Mouse (Mus musculus) forebrain, embryonic 16.5 days (tissue): ENCODE data around the gene Ccni. TPM values are rescaled to one million over a fixed set of nuclear protein-coding genes. Genes with fewer than 3 reads are reported as not detected.

Experiments
- ATAC-seq: fragments of 200-750 bp; cut with Nextera tagmentation; 2 replicates; pipeline ENCODE4 v1.8.0; 2017; ENCODE audit warnings: mild to moderate bottlenecking, moderate library complexity
- H3K27ac ChIP-seq: fragments of 300-500 bp; sonication (generic); 2 replicates; pipeline ENCODE4 v1.5.1; 2014; ENCODE audit warnings: low read length, control low read depth
- H3K27me3 ChIP-seq: fragments of 300-500 bp; sonication (generic); replicated peaks from 2 replicates; pipeline ENCODE4 v1.6.1; 2014; ENCODE audit warnings: low read length; ENCODE audit not compliant: control insufficient read depth, insufficient read depth
- H3K36me3 ChIP-seq: fragments of 300-500 bp; sonication (generic); 2 replicates; pipeline ENCODE4 v1.6.1; 2014; ENCODE audit not compliant: control insufficient read depth, insufficient read depth
- H3K4me1 ChIP-seq: fragments of 300-500 bp; sonication (generic); replicated peaks from 2 replicates; pipeline ENCODE4 v1.6.1; 2014; ENCODE audit warnings: low read length; ENCODE audit not compliant: control insufficient read depth, insufficient read depth
- H3K4me2 ChIP-seq: fragments of 300-500 bp; sonication (generic); 2 replicates; pipeline ENCODE4 v1.6.1; 2014; ENCODE audit warnings: mild to moderate bottlenecking, low read length, control low read depth
- H3K4me3 ChIP-seq: fragments of 300-500 bp; sonication (generic); replicated peaks from 2 replicates; pipeline ENCODE4 v1.5.1; 2014; ENCODE audit warnings: mild to moderate bottlenecking, low read length, control low read depth
- H3K9ac ChIP-seq: fragments of 300-500 bp; sonication (generic); replicated peaks from 2 replicates; pipeline ENCODE4 v1.6.1; 2014; ENCODE audit warnings: low read depth, low read length, control low read depth
- H3K9me3 ChIP-seq: fragments of 300-500 bp; sonication (generic); 2 replicates; pipeline ENCODE4 v1.6.1; 2016; ENCODE audit warnings: low read length; ENCODE audit not compliant: control insufficient read depth
- WGBS: fragments of 180-500 bp; shearing (Covaris S2); extraction: QIAGEN DNeasy Blood & Tissue Kit; methylation state at CpG from one replicate; pipeline ENCODE4 v1.1.7; 2014; 5-methylcytosine and 5-hydroxymethylcytosine counted together
- polyA plus RNA-seq: library from polyadenylated mRNA; unstranded; fragments of >200 nt; fragmentation: Nextera tagmentation; extraction: Ambion mirVana; gene quantifications from 2 replicates; pipeline ENCODE4 v1.2.1, GENCODE M21; 2015

The Ccni gene
- polyA plus RNA-seq, 1 experiment from 2014 or later: 187 TPM

DNA sequence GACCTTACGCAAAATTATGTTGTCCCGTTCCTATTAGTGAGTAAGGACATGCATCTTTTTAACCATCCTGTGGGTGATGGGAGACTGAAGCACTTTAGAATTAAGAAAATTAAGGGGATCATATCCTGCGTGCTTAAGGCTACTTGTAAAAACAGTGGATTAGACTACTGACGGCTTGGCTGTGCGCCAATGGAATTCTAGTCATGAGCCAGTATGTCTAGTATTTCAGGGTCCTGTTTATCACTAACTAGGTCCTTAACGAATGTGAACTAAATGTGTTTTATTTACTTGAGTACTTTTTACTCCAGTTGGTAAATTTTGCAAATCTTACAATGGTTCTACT lies 682 bp upstream of the Ccni start:
- Histone ChIP-seq H3K27ac (peak overlapping the region; percentile 97), H3K36me3 (no peaks in the 10 kb centered on the region), H3K9me3 (no peaks in the 10 kb centered on the region), H3K4me3 (peak overlapping the region; percentile 85), H3K9ac (peak overlapping the region; percentile 96), H3K4me1 (peaks cover 18% of the 10 kb centered on the region), H3K27me3 (no peaks in the 10 kb centered on the region), H3K4me2 (peak overlapping the region; percentile 66)
- 1% methylated on average over 6 of the region's 6 CpGs for WGBS
- peak; percentile 32 for ATAC-seq

DNA sequence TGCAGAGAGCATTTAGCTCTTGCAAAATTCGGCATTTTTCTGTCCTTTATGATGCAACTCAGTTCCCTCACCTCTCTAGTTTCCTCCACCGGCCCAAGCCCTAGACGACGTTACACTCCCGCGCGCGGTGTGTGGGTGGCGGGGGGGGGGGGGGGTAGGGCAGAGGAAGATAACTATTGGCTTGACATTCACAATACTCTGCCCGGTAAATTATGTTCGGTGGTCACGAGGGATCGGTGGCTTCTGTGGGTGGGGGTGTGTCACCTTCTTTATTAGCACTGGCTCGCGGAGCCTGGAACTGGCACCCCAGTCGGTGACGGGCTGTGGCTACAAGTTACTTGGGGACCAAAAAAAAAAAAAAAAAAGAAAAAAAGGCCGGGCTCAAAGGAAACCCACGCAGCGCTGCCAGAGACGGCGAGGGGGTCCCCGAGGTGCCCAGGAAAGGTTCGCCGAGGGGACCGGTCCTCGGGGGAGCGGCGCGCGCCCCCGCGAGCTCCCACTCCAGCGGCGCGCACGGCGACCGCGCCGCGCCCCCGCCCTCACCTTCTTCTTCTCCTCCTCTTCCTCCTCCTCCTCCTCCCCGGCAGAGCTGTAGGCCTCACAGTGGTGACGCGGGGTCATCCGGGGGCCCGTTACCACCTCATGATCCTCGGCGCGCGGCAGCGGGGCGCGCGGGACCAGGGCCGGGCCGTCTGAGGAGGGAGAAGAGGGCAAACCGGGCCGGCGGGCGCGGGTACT lies 755 bp downstream of the Ccni start:
- H3K9ac ChIP-seq: peak overlapping the region; percentile 96
- no peaks in the 10 kb centered on the region for H3K9me3 ChIP-seq
- H3K36me3 ChIP-seq: peaks cover 5% of the 10 kb centered on the region; the same call in 1 of the 2 replicates
- peak overlapping the region; percentile 91 for H3K4me2 ChIP-seq
- H3K4me1 ChIP-seq: peaks cover 18% of the 10 kb centered on the region
- H3K4me3 ChIP-seq: peak overlapping the region; percentile 85
- H3K27me3 ChIP-seq: no peaks in the 10 kb centered on the region
- peak overlapping the region; percentile 97 for H3K27ac ChIP-seq
- peak; percentile 41 for ATAC-seq
- WGBS: under 1% methylated on average over 43 of the region's 63 CpGs

DNA sequence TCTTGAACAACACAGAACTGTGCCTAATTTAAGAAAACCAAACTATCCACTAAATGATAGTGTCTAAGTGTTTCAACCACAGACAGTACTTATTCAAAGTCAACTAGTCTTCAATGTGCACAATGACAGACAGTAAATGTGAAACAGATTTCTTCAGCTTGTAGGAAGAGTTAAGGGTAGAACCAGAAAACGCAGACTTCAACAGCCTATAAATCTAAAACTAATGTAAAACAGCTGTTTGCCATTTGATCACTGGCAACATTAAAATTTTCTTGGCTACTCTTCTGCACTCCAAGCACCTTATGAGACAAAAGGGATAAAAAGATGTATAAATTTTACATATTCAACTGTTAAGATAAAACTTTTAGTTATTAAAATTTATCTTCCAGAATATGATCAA lies 5.1 kb downstream of the Ccni start:
- no peaks in the 10 kb centered on the region for H3K27me3 ChIP-seq
- ATAC-seq: no peak
- WGBS: 96% methylated on average over 1 of the region's 1 CpGs
- no peaks in the 10 kb centered on the region for H3K9me3 ChIP-seq
- H3K4me3 ChIP-seq: no peak overlapping the region
- H3K9ac ChIP-seq: no peak overlapping the region
- peaks cover 21% of the 10 kb centered on the region for H3K36me3 ChIP-seq
- peaks cover 14% of the 10 kb centered on the region for H3K4me1 ChIP-seq
- H3K27ac ChIP-seq: no peak overlapping the region
- no peak overlapping the region for H3K4me2 ChIP-seq

DNA sequence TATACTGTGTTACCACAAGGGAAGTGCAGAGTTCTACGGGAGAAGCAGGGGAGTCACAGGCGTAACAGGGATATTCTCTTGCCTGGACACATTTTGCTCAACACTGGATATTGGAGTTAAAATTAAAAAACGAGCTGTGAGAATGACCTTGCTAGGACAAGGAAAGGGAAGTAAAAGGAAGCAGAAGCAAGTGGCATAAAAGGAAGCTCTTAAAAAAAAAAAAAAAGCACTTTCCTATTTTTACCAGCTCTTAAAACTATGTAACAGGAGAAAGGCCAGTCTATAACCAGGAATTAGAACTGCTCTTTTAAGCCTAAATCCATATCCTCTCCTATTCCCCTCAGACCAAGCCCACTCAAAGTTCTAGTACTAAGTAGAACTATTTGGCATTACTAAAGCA lies 8.1 kb downstream of the Ccni start:
- H3K27me3 ChIP-seq: no peaks in the 10 kb centered on the region
- no peaks in the 10 kb centered on the region for H3K9me3 ChIP-seq
- H3K27ac ChIP-seq: no peak overlapping the region
- WGBS: 94% methylated on average over 3 of the region's 3 CpGs
- peaks cover 3% of the 10 kb centered on the region; the same call in 1 of the 2 replicates for H3K4me1 ChIP-seq
- H3K4me3 ChIP-seq: no peak overlapping the region
- no peak for ATAC-seq
- H3K9ac ChIP-seq: no peak overlapping the region
- no peak overlapping the region for H3K4me2 ChIP-seq
- peaks cover 21% of the 10 kb centered on the region for H3K36me3 ChIP-seq

DNA sequence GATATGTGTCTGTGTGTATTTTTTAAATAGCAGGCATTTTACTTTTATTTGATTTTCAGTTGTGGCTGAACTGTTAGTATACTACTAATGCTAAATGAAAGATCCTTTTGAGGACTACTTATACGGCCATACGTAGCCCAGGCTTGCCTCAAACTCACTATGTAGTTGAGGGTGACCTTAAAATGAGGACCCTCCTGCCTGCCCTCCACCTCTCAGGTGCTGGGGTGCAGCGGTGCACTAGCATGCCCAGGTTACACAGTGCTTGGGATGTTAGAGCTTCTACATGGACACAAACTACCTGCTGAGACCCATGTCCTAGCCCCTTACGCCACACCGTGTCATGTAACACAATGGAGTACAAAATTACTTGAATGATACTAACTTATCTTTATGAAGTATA lies 15.9 kb downstream of the Ccni start:
- Histone ChIP-seq H3K27ac (no peak overlapping the region), H3K27me3 (no peaks in the 10 kb centered on the region), H3K4me2 (no peak overlapping the region), H3K9me3 (no peaks in the 10 kb centered on the region), H3K36me3 (peaks cover 13% of the 10 kb centered on the region; the same call in 1 of the 2 replicates), H3K9ac (no peak overlapping the region), H3K4me1 (no peaks in the 10 kb centered on the region), H3K4me3 (no peak overlapping the region)
- ATAC-seq: no peak
- WGBS: 93% methylated on average over 5 of the region's 5 CpGs

DNA sequence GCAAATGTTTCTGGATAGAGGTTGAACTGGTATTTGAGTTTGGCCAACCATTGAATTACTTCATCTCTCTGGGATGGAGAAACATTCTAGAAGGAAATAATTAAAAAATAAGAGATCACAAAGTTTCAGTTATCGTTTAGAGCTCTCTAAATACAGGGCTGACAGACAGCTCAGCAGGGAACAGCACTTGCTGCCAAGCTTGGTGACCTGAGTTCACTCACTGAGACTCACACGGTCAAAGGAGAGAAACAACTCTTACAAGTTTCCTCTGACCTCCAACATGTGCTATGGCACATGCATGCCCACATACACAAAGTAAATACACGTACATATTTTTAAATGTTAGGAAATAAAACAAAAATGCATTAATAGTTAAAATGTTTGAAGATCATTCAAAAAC lies 16.7 kb downstream of the Ccni start:
- Histone ChIP-seq H3K27ac (no peak overlapping the region), H3K9ac (no peak overlapping the region), H3K9me3 (no peaks in the 10 kb centered on the region), H3K27me3 (no peaks in the 10 kb centered on the region), H3K4me2 (no peak overlapping the region), H3K36me3 (peaks cover 18% of the 10 kb centered on the region; the same call in 1 of the 2 replicates), H3K4me3 (no peak overlapping the region), H3K4me1 (no peaks in the 10 kb centered on the region)
- ATAC-seq: no peak
- WGBS: 52% methylated on average over 3 of the region's 3 CpGs

DNA sequence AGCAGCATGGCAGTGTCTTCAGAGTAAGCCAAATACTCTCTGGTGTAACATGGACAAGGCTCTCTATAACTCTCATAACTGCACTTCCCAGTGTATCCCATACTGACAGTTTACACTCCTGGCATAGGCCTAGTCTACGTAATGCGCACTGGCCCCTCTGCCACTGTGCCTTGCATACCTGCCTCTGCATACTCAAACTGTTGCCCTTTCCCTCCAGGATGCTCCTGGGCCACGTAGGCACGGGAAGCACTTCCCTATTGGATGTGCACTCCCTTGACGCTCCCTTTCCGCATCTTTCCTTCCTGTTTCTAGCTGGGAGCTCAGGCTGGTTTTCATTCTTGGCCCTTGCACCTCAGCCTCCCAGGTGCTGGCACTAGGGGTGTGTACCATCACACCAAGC lies 21.7 kb downstream of the Ccni start:
- Histone ChIP-seq H3K4me1 (no peaks in the 10 kb centered on the region), H3K36me3 (peaks cover 28% of the 10 kb centered on the region), H3K4me3 (no peak overlapping the region), H3K27ac (no peak overlapping the region), H3K27me3 (no peaks in the 10 kb centered on the region), H3K4me2 (no peak overlapping the region), H3K9ac (no peak overlapping the region), H3K9me3 (no peaks in the 10 kb centered on the region)
- ATAC-seq: no peak
- WGBS: 93% methylated on average over 6 of the region's 6 CpGs

DNA sequence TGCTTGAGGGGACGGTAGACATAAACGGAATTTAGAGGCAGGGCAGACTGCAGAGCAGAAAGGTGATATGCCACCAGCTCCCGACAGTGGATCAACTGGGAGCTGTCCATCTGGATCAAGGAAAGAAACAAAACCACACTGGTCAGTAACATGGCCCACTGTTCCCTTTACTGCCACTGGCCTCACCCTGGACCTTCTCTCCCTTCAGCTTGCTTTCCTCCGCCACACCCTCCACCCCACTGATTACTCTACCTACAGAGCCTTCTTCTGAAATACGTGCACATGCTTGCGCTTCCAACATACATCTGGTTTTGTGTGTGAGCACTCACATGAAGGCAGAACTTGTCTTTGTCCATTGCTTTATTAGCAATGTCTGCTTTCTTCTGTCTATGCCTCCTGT lies 23.0 kb downstream of the Ccni start:
- H3K4me3 ChIP-seq: no peak overlapping the region
- no peaks in the 10 kb centered on the region for H3K9me3 ChIP-seq
- peaks cover 23% of the 10 kb centered on the region for H3K36me3 ChIP-seq
- no peak for ATAC-seq
- no peak overlapping the region for H3K27ac ChIP-seq
- H3K27me3 ChIP-seq: no peaks in the 10 kb centered on the region
- WGBS: 85% methylated on average over 6 of the region's 6 CpGs
- H3K4me2 ChIP-seq: no peak overlapping the region
- no peaks in the 10 kb centered on the region for H3K4me1 ChIP-seq
- H3K9ac ChIP-seq: no peak overlapping the region

DNA sequence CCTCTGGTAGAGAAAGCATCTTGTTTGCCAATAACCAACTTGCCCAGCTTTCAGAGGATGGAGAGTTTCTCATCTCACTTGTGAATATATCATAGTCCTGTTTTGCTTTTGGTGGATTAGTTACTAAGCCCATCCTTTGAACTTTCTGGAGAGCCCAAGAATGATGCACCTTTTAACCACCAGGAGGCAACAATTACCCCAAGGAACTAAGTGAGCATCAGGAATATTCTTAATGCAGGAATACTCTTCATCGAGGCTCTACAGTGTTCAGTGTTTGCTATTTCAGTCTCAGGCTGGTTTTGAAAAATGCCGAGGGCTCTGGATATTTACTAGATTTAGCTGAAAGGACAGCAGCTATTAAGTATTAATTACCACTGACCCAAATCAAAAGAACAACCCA lies 26.0 kb downstream of the Ccni start:
- H3K9ac ChIP-seq: no peak overlapping the region
- H3K4me3 ChIP-seq: no peak overlapping the region
- no peak overlapping the region for H3K4me2 ChIP-seq
- WGBS: 63% methylated on average over 2 of the region's 2 CpGs
- peaks cover 21% of the 10 kb centered on the region for H3K36me3 ChIP-seq
- no peak overlapping the region for H3K27ac ChIP-seq
- H3K9me3 ChIP-seq: no peaks in the 10 kb centered on the region
- ATAC-seq: peak; percentile 32; the same call in 1 of the 2 replicates
- H3K4me1 ChIP-seq: no peaks in the 10 kb centered on the region
- no peaks in the 10 kb centered on the region for H3K27me3 ChIP-seq

DNA sequence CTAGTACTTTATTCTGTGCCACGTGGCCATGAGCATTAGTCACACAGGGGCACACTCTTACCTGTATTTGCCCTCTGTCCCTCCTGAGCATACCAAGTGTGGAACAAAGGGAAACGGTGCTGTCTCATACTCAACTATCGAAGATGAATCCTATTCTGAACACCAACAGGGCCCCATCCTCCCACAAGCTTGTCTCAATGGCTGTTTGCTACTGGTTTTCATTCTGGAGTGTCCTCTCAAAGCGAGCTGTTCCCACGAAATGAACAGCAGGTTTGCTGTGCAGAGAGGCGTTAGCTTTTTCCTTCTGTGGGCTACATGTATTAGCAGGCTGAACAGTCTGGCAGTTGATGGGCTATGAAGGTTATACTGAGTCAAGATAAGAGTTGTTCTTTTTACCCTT lies 27.7 kb downstream of the Ccni start:
- peaks cover 16% of the 10 kb centered on the region for H3K36me3 ChIP-seq

More for the DNA sequence above, 27.7 kb downstream of the Ccni start:
- no peak overlapping the region for H3K4me3 ChIP-seq
- WGBS: 84% methylated on average over 6 of the region's 6 CpGs
- H3K27ac ChIP-seq: no peak overlapping the region
- no peak for ATAC-seq
- no peak overlapping the region for H3K9ac ChIP-seq
- no peaks in the 10 kb centered on the region for H3K27me3 ChIP-seq
- no peak overlapping the region for H3K4me2 ChIP-seq
- H3K4me1 ChIP-seq: no peaks in the 10 kb centered on the region
- H3K9me3 ChIP-seq: no peaks in the 10 kb centered on the region
